Mouse (Mus musculus): Measurements from ENCODE around the gene Olfr930. TPM values are rescaled to one million over a fixed set of nuclear protein-coding genes. Genes with fewer than 3 reads are reported as not detected.

Olfr930 gene
- not detected in 2 replicates for polyA plus RNA-seq (2012; rRNA removed)

GRCm38 (mm10) chr9:38929509-38929908 is at the start of gene Olfr930:
Gene Olfr930, plus strand, starts transcription at chr9:38929809.

DNA sequence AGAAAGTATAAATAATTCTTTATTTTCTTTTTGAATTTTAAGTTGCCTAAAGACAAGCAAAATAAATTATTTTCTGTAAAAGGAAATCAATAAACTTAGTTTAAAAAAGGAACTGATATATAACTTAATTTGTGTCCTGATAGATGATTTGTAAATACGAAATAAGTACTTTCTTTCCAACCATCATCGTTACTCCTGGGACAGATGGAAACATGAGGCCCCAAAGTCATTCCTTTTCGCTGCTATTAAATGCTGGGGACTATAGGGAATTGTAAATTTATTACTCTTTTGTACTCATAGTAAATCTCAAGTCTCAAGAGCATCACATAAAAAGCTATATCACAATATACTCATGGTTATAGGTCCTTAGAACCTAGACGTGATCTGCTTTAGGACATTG is 42.4 kb downstream of the Olfr930 start, which contains the start of gene Olfr933:
Gene Olfr933 (plus strand): TSS at position 301 of the 400 bp plus-strand sequence.

Other genes with a start within 250 kb of the Olfr930 start
- not detected in 2 replicates for gene Olfr919, start 226.1 kb upstream of the Olfr930 start, polyA plus RNA-seq (2012; rRNA removed)
- 1.7 and 3.0 TPM in 2 replicates for gene Vwa5a, start 211.5 kb upstream of the Olfr930 start, polyA plus RNA-seq (2012; rRNA removed)
- not detected in 2 replicates for gene Olfr920, start 177.5 kb upstream of the Olfr930 start, polyA plus RNA-seq (2012; rRNA removed)
- gene Olfr921, start 156.7 kb upstream of the Olfr930 start, polyA plus RNA-seq (2012; rRNA removed) = not detected in 2 replicates
- gene Olfr922, start 115.2 kb upstream of the Olfr930 start, polyA plus RNA-seq (2012; rRNA removed) = not detected in 2 replicates
- not detected in 2 replicates for gene Olfr923, start 103.3 kb upstream of the Olfr930 start, polyA plus RNA-seq (2012; rRNA removed)
- not detected in 2 replicates for gene Olfr924, start 85.4 kb upstream of the Olfr930 start, polyA plus RNA-seq (2012; rRNA removed)
- not detected in 2 replicates for gene Olfr26, start 74.7 kb upstream of the Olfr930 start, polyA plus RNA-seq (2012; rRNA removed)
- not detected in 2 replicates for gene Olfr926, start 52.7 kb upstream of the Olfr930 start, polyA plus RNA-seq (2012; rRNA removed)
- gene Olfr933, start 42.5 kb downstream of the Olfr930 start, polyA plus RNA-seq (2012; rRNA removed) = not detected in 2 replicates
- gene Olfr934, start 58.5 kb downstream of the Olfr930 start, polyA plus RNA-seq (2012; rRNA removed) = not detected in 2 replicates
- gene Olfr935, start 69.9 kb downstream of the Olfr930 start, polyA plus RNA-seq (2012; rRNA removed) = not detected in 2 replicates
- gene Olfr146, start 93.6 kb downstream of the Olfr930 start, polyA plus RNA-seq (2012; rRNA removed) = not detected in 2 replicates
- gene Olfr937, start 135.1 kb downstream of the Olfr930 start, polyA plus RNA-seq (2012; rRNA removed) = not detected in 2 replicates
- not detected in 2 replicates for gene Olfr938, start 149.1 kb downstream of the Olfr930 start, polyA plus RNA-seq (2012; rRNA removed)
- gene Olfr27, start 198.3 kb downstream of the Olfr930 start, polyA plus RNA-seq (2012; rRNA removed) = not detected in 2 replicates
- gene Olfr943, start 236.5 kb downstream of the Olfr930 start, polyA plus RNA-seq (2012; rRNA removed) = not detected in 2 replicates